Mouse (Mus musculus) midbrain, embryonic 13.5 days (tissue): ENCODE measurements at regions not wholly inside any gene's neighbourhood (a gene's known extent, or its start where the extent isn't known, plus 50 kb on each side); places are given as distances from the start of the nearest gene placed in this dataset.

Source experiments
- ATAC-seq: fragments of 200-750 bp; cut with Nextera tagmentation; 2 replicates; pipeline ENCODE4 v1.8.0; 2017; ENCODE audit warnings: mild to moderate bottlenecking, moderate TSS enrichment, moderate library complexity
- H3K27ac ChIP-seq: fragments of 300-500 bp; sonication (generic); 2 replicates; pipeline ENCODE4 v1.5.1; 2015; ENCODE audit warnings: inconsistent platforms, mild to moderate bottlenecking, moderate library complexity
- H3K27me3 ChIP-seq: fragments of 300-500 bp; sonication (generic); 2 replicates; pipeline ENCODE4 v1.6.1; 2015; ENCODE audit warnings: mild to moderate bottlenecking, inconsistent platforms
- H3K36me3 ChIP-seq: fragments of 300-500 bp; sonication (generic); 2 replicates; pipeline ENCODE4 v1.6.1; 2015; ENCODE audit warnings: mild to moderate bottlenecking, inconsistent platforms
- H3K4me1 ChIP-seq: fragments of 300-500 bp; sonication (generic); replicated peaks from 2 replicates; pipeline ENCODE4 v1.6.1; 2015; ENCODE audit warnings: inconsistent platforms
- H3K4me2 ChIP-seq: fragments of 300-500 bp; sonication (generic); replicated peaks from 2 replicates; pipeline ENCODE4 v1.6.1; 2015; ENCODE audit warnings: moderate library complexity, mild to moderate bottlenecking, inconsistent platforms
- H3K4me3 ChIP-seq: fragments of 300-500 bp; sonication (generic); replicated peaks from 2 replicates; pipeline ENCODE4 v1.5.1; 2015; ENCODE audit warnings: mild to moderate bottlenecking, inconsistent platforms
- H3K9ac ChIP-seq: fragments of 300-500 bp; sonication (generic); replicated peaks from 2 replicates; pipeline ENCODE4 v1.6.1; 2015; ENCODE audit warnings: mild to moderate bottlenecking, inconsistent platforms
- H3K9me3 ChIP-seq: fragments of 300-500 bp; sonication (generic); 2 replicates; pipeline ENCODE4 v1.6.1; 2016; ENCODE audit warnings: mild to moderate bottlenecking, inconsistent platforms
- WGBS: fragments of 180-500 bp; shearing (Covaris S2); methylation state at CpG from one replicate; pipeline ENCODE4 v1.1.7; 2015; 5-methylcytosine and 5-hydroxymethylcytosine counted together

DNA sequence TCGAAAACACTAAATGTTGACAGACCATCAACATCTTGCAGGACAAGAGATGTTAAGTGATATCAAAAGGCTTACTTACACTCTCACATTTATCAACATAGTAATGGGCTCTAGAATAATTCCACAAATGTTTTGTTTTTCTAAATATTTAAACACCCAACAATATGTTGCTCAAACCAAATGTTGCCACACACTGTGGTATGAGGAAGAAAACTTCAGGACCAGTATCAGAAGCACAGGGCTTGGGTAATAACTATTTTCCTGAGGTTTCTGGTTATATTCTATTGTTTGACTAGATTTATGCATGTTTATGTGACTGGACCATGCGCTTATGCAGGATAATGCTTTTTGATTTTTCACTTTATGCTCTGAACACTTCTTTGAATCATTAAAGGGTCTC lies 108.6 kb upstream of the Rmdn2 start:
- WGBS: 88% methylated on average over 2 of the region's 2 CpGs
- H3K27ac ChIP-seq: no peak overlapping the region
- no peaks in the 10 kb centered on the region for H3K36me3 ChIP-seq
- no peaks in the 10 kb centered on the region for H3K4me1 ChIP-seq
- H3K9ac ChIP-seq: no peak overlapping the region
- H3K9me3 ChIP-seq: no peaks in the 10 kb centered on the region
- no peaks in the 10 kb centered on the region for H3K27me3 ChIP-seq
- no peak for ATAC-seq
- no peak overlapping the region for H3K4me2 ChIP-seq
- H3K4me3 ChIP-seq: no peak overlapping the region

DNA sequence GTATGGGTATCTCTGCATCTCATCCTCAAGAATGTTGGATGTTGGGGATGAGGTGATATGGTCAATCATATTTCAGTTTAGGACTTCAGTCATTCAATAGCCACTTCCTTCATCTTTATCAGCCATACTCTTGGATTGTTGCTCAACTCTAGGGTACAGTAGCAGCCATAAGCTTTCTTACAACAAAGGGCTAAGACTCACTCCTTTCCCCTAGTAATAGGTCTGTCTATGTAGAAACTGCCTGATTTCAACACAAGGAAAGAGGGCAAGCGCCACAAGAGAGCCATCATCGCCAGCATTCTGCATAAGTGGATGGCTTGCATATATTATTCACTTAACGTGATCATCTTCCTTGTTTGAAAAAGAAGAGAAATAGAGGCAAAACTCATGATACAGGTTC lies 107.5 kb upstream of the Rmdn2 start:
- Histone ChIP-seq H3K27ac (no peak overlapping the region), H3K27me3 (no peaks in the 10 kb centered on the region), H3K9me3 (no peaks in the 10 kb centered on the region), H3K9ac (no peak overlapping the region), H3K4me3 (no peak overlapping the region), H3K4me1 (no peaks in the 10 kb centered on the region), H3K36me3 (no peaks in the 10 kb centered on the region), H3K4me2 (no peak overlapping the region)
- no peak for ATAC-seq
- 91% methylated on average over 3 of the region's 3 CpGs for WGBS

DNA sequence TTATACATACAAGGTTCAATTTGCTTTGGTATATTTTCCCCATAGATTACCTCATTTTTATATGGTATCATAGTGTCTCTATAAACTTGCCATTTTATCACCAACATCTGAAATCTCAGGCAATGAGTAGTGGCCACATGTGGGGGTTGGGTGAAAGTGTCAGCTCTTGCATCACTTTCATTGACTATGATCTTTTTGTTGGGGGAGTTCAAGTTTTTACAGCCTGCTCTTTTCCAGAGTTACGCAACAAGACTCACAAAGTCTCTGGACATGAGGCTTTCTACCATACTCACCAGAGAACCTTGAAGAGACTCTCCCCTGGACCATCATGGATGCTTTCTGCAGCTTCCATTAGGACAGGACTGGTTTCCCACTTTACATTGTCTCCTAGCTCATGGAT lies 106.1 kb upstream of the Rmdn2 start:
- Histone ChIP-seq H3K9me3 (no peaks in the 10 kb centered on the region), H3K4me3 (no peak overlapping the region), H3K4me1 (no peaks in the 10 kb centered on the region), H3K36me3 (no peaks in the 10 kb centered on the region), H3K4me2 (no peak overlapping the region), H3K27me3 (no peaks in the 10 kb centered on the region), H3K9ac (no peak overlapping the region), H3K27ac (no peak overlapping the region)
- WGBS: 98% methylated on average over 1 of the region's 1 CpGs
- no peak for ATAC-seq

- H3K4me2 ChIP-seq: no peak overlapping the region
- no peak for ATAC-seq
These were observed 102.4 kb upstream of the Rmdn2 start for GRCm38 (mm10) chr17:79509281-79509680.

DNA sequence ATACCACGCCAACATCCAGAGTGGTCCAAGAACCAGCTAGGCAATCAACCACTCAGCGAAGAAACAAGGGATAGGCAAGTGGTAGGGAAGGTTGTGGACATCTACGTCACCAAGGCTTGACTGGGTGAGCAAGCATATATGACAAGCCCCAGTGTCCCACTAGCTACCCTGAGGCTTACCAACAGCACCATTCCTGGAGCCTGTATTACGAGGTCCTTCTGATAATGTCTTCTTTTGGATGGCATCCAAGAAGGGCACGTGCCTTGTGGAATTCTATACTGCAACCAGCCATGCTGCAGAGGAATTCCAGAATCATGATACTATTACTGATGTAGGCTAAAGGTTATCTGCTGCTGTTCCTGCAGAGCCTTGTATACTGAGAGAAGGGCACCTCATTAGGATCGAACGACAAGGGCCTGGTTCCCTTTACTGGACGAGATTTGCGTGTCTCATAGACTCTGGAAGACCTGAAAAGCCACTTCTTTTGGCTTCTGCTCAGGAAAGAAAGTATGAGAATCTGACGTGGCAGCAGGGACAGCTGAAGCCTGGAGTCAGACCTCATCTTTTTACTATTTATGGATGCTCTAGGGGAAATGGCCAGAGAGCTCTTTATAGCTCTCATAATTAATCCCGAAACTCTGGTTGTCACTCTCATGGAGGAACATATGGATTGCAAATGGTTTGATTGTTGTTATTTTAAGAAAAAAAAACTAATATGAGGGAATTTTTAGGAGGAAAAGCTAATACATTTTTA lies 101.5 kb upstream of the Rmdn2 start:
- Histone ChIP-seq H3K9ac (no peak overlapping the region), H3K27ac (no peak overlapping the region), H3K4me2 (no peak overlapping the region), H3K9me3 (no peaks in the 10 kb centered on the region), H3K4me1 (no peaks in the 10 kb centered on the region), H3K27me3 (no peaks in the 10 kb centered on the region), H3K36me3 (no peaks in the 10 kb centered on the region), H3K4me3 (no peak overlapping the region)
- 90% methylated on average over 11 of the region's 11 CpGs for WGBS
- no peak for ATAC-seq

More at GRCm38 (mm10) chr17:79509281-79509680, 102.4 kb upstream of the Rmdn2 start:
- WGBS: 84% methylated on average over 8 of the region's 8 CpGs
- Histone ChIP-seq H3K36me3 (no peaks in the 10 kb centered on the region), H3K27ac (no peak overlapping the region), H3K9me3 (no peaks in the 10 kb centered on the region), H3K27me3 (no peaks in the 10 kb centered on the region), H3K4me3 (no peak overlapping the region), H3K4me1 (no peaks in the 10 kb centered on the region), H3K9ac (no peak overlapping the region)

DNA sequence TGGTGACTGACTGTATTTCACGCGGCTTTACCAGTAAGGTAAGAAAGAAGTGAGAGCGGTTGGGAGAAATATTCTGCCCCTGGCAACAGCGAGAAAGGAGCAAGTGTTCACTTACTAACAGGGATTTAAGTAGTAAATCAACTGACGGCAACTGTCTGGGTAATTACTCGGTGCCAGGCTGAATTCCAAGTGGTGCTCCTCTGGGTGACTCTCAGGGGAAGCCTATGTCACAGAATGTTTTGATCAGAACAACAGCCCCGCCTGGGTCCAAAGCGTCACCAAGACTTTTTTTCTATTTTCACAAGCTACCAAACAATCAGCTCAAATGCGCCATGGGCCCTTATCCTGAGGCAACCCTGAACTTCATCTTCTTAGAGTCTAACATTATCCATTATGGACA lies 100.4 kb upstream of the Rmdn2 start:
- no peaks in the 10 kb centered on the region for H3K9me3 ChIP-seq
- WGBS: 82% methylated on average over 9 of the region's 9 CpGs
- H3K27me3 ChIP-seq: no peaks in the 10 kb centered on the region
- H3K36me3 ChIP-seq: no peaks in the 10 kb centered on the region
- H3K27ac ChIP-seq: no peak overlapping the region
- no peak for ATAC-seq
- H3K4me2 ChIP-seq: no peak overlapping the region
- H3K4me1 ChIP-seq: no peaks in the 10 kb centered on the region
- no peak overlapping the region for H3K4me3 ChIP-seq
- H3K9ac ChIP-seq: no peak overlapping the region

- Histone ChIP-seq H3K4me2 (no peak overlapping the region), H3K36me3 (no peaks in the 10 kb centered on the region), H3K27me3 (no peaks in the 10 kb centered on the region), H3K4me3 (no peak overlapping the region), H3K4me1 (no peaks in the 10 kb centered on the region), H3K27ac (no peak overlapping the region), H3K9ac (no peak overlapping the region), H3K9me3 (no peaks in the 10 kb centered on the region)
- ATAC-seq: no peak
- WGBS: 91% methylated on average over 7 of the region's 7 CpGs
These were observed 97.6 kb upstream of the Rmdn2 start for GRCm38 (mm10) chr17:79514076-79514475.

GRCm38 (mm10) chr17:79518185-79518584 lies 93.5 kb upstream of the Rmdn2 start:
- Histone ChIP-seq H3K4me2 (no peak overlapping the region), H3K36me3 (no peaks in the 10 kb centered on the region), H3K4me1 (no peaks in the 10 kb centered on the region), H3K27ac (no peak overlapping the region), H3K27me3 (no peaks in the 10 kb centered on the region), H3K9me3 (no peaks in the 10 kb centered on the region), H3K4me3 (no peak overlapping the region), H3K9ac (no peak overlapping the region)
- no peak for ATAC-seq
- 60% methylated on average over 3 of the region's 3 CpGs for WGBS

GRCm38 (mm10) chr17:79518696-79519095 lies 93.0 kb upstream of the Rmdn2 start:
- Histone ChIP-seq H3K27ac (no peak overlapping the region), H3K4me2 (no peak overlapping the region), H3K4me1 (no peaks in the 10 kb centered on the region), H3K9me3 (no peaks in the 10 kb centered on the region), H3K27me3 (no peaks in the 10 kb centered on the region), H3K9ac (no peak overlapping the region), H3K36me3 (no peaks in the 10 kb centered on the region), H3K4me3 (no peak overlapping the region)
- WGBS: 83% methylated on average over 5 of the region's 5 CpGs
- ATAC-seq: no peak

- no peak overlapping the region for H3K4me3 ChIP-seq
- no peak overlapping the region for H3K27ac ChIP-seq
- no peaks in the 10 kb centered on the region for H3K9me3 ChIP-seq
- no peak overlapping the region for H3K9ac ChIP-seq
- H3K27me3 ChIP-seq: no peaks in the 10 kb centered on the region
- no peak overlapping the region for H3K4me2 ChIP-seq
- H3K36me3 ChIP-seq: no peaks in the 10 kb centered on the region
- WGBS: 85% methylated on average over 4 of the region's 4 CpGs
- no peak for ATAC-seq
- no peaks in the 10 kb centered on the region for H3K4me1 ChIP-seq
These were observed 92.3 kb upstream of the Rmdn2 start for GRCm38 (mm10) chr17:79519356-79519755.

- Histone ChIP-seq H3K27ac (no peak overlapping the region), H3K4me3 (no peak overlapping the region), H3K27me3 (no peaks in the 10 kb centered on the region), H3K9me3 (no peaks in the 10 kb centered on the region), H3K36me3 (no peaks in the 10 kb centered on the region), H3K4me1 (no peaks in the 10 kb centered on the region), H3K4me2 (no peak overlapping the region), H3K9ac (no peak overlapping the region)
- no peak for ATAC-seq
- WGBS: 89% methylated on average over 5 of the region's 5 CpGs
These were observed 91.4 kb upstream of the Rmdn2 start for GRCm38 (mm10) chr17:79520283-79520682.

- Histone ChIP-seq H3K4me1 (no peaks in the 10 kb centered on the region), H3K27me3 (no peaks in the 10 kb centered on the region), H3K9ac (no peak overlapping the region), H3K4me3 (no peak overlapping the region), H3K27ac (no peak overlapping the region), H3K4me2 (no peak overlapping the region), H3K9me3 (no peaks in the 10 kb centered on the region), H3K36me3 (no peaks in the 10 kb centered on the region)
- ATAC-seq: no peak
- WGBS: 95% methylated on average over 7 of the region's 7 CpGs
These were observed 90.0 kb upstream of the Rmdn2 start for GRCm38 (mm10) chr17:79521691-79522090.

DNA sequence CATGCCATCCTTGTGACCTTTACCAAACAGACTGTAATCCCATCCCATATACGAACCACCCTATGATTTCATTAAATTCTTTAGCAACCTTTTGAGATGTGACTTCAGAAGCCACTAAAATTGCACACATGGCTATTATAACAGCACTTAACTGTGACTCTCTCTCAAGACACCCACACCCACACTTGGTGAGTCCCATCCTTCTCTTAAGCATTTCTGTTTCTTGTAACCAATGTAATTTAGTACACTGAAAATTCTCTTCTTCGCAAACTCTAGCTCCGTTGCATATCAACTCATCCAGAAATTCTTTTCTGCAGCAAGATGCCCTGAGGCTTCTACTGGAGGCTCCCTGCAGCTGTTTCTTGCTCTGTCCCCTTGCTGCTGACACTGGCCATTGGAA lies 88.4 kb upstream of the Rmdn2 start:
- 93% methylated on average over 3 of the region's 3 CpGs for WGBS
- Histone ChIP-seq H3K4me2 (no peak overlapping the region), H3K36me3 (no peaks in the 10 kb centered on the region), H3K4me3 (no peak overlapping the region), H3K27ac (no peak overlapping the region), H3K27me3 (no peaks in the 10 kb centered on the region), H3K9me3 (no peaks in the 10 kb centered on the region), H3K9ac (no peak overlapping the region), H3K4me1 (no peaks in the 10 kb centered on the region)
- no peak for ATAC-seq
